Mouse (Mus musculus) A20 (cell line): ENCODE results near the gene 2300009A05Rik.

ENCODE experiments used
- DNase-seq: peaks from one replicate; pipeline ENCODE4 v3.0.0-alpha.2; 2011; ENCODE audit warnings: low read depth, low spot score

The 2300009A05Rik gene

DNA sequence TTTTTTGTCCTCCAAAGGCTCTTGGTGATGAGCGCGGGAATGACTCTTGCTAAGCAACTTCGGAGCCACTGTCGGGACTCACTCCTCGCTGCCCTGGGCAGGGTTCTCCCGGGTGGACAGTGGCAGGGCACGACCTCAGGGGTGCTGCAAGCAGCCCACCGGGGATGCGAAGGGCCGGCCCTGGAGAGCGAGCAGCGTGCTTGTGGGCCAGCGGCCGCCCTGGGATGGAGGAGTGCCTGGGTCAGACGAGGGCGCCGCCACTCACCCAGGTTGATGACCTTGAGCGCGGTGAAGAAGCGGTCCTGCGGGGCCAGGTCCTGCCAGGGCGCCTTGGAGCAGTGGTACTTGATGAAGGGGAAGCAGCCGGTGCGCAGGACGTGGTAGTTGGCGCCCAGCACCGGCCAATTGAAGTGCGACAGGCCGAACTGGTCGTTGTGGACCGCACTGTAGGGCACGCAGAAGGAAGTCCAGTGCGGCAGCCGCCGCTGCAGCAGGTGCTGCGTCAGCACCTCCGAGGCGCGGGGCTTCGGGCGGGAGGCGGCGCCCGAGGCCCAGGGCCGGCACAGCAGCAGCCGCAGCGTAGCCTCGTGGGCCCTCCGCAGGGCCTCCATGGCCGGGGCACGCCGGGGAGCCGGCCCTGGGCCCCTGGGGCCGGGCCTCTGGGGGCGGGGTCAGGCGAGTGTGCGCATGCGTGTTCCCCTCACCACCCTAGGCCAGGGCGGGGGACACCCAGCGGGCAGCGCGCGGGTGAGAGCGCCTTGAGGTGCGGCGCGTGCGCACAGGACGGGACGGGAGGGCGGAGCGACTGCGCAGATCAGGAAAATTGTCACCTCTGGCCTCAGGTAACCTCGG, at the start of gene 2300009A05Rik:
TSS of gene 2300009A05Rik (minus strand) at position 636 of the 852 bp plus-strand sequence.
- peak; percentile 96 for DNase-seq

DNA sequence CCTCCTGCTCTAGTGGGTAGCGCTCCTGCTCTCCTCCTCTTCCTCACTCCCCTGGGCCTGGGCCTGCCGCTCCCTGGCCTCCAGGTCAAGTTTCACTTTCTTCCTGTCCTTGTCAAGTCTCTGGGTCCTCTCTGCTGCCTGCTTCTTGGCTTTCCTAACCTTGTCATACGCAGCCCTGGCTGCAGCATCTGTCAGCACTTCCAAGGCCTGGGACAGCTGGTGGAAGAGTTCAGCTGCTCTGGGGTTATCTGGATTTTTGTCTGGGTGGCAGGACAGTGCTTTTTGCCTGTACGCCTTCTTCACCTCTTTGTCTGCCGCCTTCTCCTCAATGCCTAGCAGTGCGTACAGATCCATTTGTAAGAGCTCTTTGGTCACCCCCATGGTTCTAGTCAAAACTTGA, 44.6 kb upstream of the 2300009A05Rik start:
- DNase-seq, result no peak

DNA sequence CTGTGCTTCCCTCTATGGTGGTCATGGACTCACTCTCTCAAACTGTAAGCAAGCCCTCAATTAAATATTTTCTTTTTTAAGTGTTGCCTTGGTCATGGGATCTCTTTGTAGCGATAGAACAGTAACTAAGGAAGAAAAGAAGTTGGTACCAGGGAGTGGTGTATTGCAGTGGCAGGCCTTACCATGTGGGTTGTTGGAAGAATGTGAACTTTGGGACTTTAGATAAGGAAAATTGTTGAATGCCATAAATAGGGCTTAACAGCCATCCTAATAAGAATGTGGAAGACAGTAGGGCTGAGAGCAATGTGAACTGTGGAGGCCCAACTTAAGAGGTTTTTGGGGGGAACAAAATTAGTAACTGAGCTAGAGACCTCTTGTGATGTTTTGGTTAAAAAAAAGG, 31.6 kb upstream of the 2300009A05Rik start:
- DNase-seq, result no peak

DNA sequence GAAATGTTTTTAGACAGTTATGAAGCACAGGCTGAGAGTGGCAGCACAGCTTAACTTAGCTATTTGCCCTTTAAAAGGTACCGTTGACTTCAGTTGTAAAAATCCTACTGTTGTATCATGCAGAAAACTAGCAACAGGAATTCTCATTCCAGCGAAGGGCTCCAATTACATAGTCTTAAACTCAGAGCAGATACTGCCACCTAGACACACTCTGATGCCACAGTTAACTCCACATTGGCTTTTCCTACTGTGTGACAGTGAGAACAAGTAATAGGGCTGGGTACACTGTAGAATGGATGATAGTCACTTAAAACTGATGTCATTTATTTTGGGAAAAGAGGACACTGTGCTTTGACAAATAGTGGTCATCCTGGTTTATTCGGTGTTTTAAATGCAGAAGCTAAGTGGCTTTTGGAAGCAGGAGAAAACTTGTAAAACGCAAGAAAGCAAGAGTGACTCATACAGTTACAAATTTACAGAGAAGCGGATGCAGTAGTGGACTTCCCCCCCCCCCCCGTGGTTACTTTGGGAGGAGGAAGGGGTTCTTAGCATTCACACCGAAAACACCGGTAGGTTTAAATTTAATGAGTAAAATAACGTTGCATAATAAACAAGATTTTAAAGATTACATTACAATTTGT, 22.2 kb upstream of the 2300009A05Rik start:
- peak; percentile 59 for DNase-seq

DNA sequence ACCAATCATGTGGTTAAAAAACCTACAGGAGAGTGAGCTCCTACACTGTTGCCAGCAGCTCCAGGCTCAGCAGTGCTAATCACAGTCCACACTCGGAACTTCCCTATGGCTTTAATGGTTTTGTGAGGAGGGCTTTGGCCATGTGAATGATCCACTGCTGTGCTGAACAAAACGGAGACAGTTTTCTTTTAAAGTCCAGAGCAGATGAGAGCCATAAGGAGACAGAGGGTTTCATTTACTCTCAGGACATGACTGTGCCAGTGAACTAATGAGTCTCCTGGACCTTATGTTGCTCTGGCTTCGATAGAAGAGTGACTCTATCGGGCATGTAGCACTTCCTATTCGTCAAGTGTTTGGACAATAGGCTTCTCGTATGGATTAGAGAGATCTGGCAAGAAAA, 21.4 kb upstream of the 2300009A05Rik start:
- DNase-seq, result peak; percentile 20

DNA sequence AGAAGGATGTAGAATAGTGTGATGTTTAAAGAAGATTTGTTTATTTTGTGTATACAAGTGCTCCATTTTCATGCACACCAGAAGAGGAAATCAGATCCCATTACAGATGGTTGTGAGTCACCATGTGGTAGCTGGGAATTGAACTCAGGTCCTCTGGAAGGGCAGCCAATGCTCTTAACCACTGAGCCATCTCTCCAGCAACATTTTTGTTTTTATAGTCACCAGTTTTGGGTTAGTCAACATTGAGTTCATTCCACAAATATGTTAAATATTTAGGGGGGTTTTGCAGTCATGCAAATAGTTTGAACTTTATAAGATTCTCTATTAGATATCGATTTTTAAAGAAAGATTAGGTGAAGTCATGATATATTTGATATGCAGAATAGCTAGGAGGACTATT, 1.1 kb upstream of the 2300009A05Rik start:
- peak; percentile 29 for DNase-seq

DNA sequence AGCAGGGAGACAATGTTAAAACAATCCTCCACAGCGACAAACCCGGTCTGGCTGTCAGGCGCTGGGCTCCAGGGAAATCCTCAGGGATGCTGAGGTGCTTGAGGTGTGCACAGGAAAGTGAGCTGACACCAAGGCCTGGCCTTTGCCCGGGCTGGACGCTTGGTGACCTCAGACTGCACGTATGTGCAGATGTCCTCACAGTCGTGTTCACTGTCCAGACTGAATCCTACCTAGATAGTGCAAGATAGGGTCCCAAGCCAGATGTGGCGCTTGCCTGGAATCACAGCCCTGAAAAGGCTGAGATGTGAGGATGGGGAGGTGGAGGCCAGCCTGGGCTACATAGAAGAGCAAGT, 393 bp upstream of the 2300009A05Rik start:
- DNase-seq, result no peak

DNA sequence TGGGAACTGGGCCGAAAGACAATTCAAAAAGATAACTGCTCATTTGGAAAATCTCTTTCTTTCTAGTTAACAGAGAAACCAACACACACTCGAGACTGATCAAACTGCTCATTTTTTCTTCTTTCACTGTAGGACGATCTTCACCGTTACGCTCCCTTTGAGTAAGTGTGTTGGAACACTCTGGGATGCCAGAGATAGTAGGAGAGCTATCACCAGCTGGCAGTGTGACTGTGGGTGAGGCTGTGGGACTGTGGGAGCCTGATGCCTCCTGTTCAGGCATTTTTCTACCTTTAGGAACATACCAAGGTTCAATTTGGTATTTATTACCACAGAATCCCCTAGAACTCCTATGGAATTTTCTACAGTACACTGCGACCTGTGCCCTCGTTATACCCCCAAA, 3.4 kb downstream of the 2300009A05Rik start:
- no peak for DNase-seq

DNA sequence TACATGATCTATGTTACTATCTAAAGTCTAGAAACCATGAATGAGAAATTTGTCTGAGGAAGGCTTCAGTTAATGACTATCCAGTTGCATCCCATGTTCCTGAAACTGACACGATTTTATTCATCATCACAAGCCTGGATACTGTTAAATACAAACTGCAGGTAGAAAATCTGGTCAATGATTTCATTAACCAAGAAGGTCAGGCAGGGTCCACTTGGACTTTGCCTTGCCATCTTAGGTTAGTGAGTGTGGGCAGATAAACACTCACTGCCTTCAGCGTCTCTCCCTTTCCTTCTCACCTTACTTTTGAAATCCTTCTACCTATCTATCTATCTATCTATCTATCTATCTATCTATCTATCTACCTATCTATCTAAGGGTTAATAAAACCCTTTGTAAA, 7.7 kb downstream of the 2300009A05Rik start:
- DNase-seq, result no peak

DNA sequence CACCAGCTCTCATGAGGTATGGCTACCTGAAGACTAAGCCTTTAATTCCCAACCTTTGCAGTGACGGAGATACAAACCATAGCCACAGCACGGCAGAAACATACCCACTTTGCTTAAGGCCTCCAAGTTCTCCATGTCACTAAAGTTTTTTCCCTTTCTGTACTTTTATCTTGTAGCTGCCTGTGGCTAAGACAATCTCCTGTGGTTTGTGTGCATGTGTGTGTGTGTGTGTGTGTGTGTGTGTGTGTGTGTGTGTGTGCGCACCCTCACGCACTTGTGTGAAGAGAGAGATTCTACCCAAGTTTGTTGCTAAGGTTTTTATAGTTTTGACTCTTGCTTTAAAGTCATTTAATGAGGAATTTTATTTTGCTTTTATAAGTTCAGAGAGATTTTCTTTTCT, 16.3 kb downstream of the 2300009A05Rik start:
- DNase-seq, result no peak

DNA sequence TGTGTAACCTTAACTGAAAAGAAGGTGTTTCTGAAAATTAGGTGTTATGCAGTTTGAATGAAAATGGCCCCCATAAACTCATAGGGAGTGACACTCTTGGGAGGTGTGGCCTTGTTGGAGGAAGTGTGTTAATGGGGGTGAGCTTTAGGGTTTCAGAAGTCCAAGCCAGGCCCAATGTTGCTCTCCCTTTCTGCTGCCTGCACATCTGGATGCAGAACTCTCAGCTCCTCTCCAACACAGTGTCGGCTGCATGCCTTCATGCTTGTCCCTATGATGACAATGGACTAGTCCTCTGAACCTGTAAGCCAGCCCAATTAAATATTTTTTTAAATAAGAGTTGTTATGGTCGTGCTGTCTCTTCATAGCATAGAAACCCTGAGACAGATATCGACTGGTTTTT, 18.7 kb downstream of the 2300009A05Rik start:
- DNase-seq, result no peak

DNA sequence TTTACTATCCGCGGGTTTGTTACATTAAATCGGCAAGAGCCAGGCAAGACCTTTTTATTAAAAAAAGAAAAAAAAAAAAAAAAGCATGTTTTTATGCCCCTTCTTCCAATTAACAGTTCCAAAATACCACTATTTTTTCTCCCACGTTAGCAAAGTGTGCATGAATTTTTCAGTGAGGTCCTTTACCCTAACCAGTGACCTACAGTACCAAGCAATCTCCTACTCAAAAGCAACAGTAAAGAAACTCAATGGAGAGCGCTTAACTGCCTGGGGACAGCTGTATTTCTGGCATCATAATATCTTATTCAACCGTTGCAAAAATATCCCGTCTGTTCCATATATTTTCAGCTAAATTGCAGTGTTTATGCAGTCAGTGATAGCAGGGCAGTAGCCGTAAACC, 20.9 kb downstream of the 2300009A05Rik start:
- DNase-seq, result no peak

DNA sequence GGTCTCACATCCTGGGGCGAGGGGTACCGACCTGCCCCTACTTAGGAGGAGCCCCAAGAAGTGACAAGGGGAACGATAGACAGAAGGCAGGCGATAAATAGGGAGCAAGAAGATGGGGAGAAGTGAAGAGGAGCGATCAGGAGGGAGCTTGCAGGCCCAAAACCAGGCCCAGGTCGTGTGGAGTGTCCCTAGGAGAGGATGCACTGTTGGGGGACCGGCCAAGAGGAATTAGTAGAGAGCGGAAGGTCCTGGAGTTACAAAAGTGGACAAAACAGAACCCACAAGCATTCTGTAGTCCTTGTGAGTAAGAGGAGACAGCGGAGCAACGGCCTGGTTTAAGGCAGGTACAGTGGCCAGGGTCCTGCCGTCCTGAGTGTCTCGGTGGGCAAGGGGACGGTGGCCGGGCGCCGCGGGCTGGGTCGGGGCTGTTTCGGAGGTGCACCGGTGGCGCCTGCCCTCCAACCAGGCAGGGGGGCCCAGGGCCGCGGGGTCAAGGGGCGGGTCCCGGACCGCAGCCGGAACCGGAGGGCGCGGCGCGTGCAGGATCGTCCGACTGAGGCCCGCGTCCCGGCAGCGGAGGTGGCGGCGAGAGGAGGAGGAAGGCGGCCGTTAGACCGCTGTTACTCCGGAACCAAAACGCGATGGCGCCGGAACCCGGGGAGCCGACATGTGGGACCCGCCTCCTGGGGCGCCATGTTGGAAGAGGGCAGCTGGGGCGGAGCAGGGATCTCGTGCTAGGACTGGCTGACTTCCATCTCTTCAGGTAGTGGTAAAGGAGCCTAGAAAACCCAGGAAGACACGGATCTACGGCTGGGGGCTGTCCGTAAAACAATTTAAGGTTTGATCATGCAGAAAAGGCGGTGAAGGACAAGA, 21.5 kb downstream of the 2300009A05Rik start, which contains the start of gene Map2k5:
TSS of gene Map2k5 (minus strand) at position 633 of the 873 bp plus-strand sequence.
- DNase-seq, result peak; percentile 94

DNA sequence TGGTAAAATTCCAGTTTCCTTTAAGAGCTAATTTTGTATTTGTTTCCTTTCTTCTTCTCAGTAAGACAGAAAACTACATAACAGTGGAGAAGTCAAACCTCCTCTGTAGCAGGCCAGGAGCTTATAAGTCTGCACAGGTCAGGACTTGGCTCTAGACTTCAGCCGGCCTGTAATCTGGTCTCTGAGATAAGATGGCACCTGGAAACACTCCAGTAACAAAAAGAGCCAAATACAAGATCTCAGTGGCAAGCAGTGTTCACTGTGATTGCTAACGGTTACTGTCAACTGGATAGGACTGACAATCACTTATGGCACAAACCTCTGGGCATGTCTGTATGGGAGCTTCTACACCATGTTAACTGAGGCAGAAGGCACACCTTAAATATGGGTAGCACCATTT, 25.7 kb downstream of the 2300009A05Rik start:
- no peak for DNase-seq

DNA sequence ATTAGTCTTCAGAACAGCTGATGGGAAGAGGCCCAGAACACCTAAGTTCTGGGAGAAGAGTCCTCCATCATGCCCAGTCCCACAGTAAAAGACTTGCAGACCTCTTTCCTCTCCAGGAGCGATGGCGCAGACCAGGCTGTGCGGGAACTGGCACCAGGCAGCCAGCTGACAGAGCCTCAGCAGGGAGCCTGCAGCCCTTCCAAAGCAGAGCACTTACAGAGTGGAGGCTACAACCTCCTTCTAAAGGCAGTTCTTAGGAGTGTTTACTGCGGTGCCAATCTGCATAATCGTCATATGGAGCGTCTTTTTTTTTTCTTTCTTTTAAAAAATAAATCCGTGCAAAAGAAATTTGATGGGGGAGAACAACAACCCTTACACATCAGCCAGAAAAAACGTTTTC, 26.5 kb downstream of the 2300009A05Rik start:
- DNase-seq, result no peak

DNA sequence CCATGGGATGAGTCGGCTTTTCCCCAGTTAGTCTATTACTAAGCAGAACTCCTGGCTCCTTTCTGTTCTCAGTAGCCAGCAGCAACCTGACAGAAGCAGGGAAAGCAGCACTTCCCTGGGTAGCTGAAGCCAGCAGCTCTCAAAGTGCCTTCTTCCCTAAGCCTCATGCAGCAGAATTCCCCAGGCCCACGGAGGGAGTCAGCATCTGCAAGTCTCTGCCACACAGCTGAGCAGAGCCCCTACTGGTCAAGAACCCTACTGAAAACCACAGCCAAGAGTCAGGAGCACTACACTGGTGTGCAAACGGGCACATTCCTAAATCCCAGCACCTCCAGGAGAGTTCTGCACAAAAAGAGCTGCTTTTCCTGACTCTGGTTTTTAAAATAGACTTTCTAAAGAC, 38.6 kb downstream of the 2300009A05Rik start:
- DNase-seq, result no peak

DNA sequence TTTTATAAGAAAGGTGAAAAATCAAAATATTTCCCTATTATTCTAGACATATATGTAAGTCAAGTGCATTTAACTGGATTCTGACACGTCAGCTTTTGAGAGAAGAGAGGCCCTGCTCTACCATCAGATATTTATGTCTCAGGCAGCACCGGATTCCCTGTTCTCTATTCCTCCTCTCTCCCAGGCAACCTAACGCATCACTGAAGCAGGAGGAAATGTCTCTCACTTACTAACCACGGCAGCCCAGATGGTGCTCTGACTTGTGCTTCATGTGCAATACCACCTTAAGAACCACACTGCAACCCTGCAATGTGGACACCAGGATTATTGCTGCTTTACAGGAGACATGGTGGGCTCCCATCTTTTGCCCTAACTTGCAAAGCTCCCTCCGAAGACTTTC, 40.0 kb downstream of the 2300009A05Rik start:
- no peak for DNase-seq

DNA sequence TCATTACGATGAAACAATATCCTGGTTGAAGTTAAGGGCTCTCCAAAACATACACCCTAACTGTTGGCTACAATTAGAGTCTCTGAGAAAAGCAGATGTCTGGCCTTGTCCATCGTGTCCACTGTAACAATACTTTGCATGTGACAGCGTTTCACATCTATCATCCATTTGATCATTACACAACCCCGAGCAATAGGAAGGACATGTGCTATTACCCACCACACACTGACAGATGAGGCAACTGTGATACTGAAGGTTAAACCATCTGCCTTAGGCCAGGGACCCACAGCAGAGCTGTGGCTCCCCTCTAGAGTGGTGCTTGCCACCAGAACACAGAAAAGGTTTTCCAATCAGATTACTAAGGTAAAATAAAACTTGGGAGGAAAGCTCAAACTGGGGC, 42.3 kb downstream of the 2300009A05Rik start:
- no peak for DNase-seq

DNA sequence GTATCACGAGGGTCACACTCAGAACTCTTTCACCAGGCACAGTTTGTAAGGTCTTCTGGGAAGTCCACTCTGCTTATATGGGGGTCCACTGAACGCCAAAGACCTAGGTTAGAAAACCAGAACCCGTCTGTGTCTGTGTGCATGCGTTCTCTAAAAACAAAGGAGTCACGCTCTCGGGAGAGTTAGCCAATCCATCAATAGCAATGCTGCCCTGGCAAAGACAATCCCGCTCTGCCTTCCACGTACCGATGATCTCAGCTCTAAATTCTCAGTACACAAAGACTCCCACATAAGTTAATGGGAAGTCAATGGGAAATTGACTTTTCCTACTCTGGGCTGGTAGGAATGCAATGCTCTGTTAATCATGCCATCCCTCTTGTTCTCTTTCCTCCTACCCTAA, 42.8 kb downstream of the 2300009A05Rik start:
- no peak for DNase-seq

DNA sequence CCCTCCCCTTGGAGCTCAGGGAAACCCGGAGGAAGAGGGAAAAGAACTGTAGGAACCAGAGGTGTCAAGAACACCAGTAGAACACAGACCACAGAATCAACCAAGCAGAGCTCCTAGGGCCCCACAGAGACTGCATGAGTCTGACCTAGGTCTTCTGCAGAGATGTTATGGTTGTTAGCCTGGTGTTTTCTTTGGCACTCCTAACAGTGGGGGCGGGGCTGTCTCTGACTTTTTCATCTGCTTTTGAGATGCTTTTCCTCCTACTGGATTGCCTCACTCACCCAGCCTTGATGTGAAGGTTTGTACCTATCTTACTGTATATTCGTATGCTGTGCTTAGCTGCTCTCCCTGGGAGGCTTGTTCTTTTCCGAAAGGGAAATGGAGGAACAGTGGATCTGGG, 44.9 kb downstream of the 2300009A05Rik start:
- no peak for DNase-seq

DNA sequence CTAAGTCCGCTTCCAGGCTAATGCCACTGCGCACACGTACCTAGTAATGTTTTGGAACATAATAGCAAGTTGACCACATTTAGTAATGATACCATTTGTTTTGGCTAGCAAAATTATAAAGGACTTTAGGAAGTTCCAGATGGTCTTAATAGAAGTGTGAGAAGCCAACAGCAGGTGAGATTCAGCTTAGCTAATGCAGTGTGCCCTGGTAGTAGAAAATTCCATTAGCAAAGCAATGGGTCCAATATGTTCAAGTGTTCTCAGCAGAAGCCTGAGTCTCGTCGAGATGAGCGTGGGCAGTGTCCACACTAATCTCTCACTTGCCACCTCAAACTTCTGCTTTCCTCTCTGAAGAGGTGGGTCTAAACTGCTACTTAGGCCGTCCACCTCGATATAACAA, 49.0 kb downstream of the 2300009A05Rik start:
- DNase-seq, result no peak

DNA sequence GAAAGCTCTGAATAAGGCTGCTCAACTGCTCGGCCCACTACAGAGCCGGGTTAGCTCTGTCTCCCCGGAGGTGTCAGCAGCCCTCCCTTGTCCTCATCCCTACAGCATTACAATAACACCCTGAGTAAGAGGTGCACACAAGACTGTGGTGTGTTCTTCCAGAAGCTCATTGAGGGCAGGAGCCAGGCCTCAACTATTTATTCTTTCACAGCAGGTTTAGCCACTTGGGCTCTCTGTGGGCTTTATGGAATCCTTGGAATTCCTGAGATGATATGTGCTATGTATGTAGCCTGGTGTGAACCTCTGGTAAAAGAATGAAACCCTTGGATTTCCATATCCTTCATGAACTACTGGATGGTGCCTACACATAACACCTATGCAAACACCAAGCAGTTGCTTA, 49.8 kb downstream of the 2300009A05Rik start:
- no peak for DNase-seq
